Mouse (Mus musculus) stomach, postnatal 0 days (tissue): ENCODE data around the gene Wfdc2.

Experiments used
- CTCF ChIP-seq: IDR thresholded peaks from 2 replicates; pipeline ENCODE4 v1.5.1; 2016; ENCODE audit warnings: antibody characterized with exemption, low read depth, mild to moderate bottlenecking, moderate library complexity
- EP300 ChIP-seq: optimal IDR thresholded peaks from 2 replicates; pipeline ENCODE3; 2016; ENCODE audit warnings: antibody characterized with exemption

DNA sequence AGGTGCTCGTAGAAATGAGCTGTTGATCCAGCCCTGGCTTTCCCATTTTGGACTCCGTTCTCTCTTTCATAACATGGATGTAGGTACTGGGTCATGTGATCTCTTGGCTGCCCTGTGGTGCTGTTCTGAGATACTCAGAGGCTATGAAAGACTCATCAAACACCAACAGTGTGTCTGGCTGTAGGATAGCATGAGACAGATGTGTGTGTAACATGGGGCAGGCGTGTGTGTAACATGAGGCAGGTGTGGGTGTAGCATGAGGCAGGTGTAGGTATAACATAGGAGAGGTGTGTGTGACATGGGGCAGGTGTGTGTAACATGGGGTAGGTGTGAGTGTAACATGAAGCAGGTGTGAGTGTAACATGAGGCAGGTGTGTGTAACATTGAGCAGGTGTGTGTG, 53.2 kb downstream of the Wfdc2 start:
- TF ChIP-seq CTCF (no peak), EP300 (no peak)
